Mouse (Mus musculus): ENCODE data around the gene Patl2.
"Not testable (repeated sequence)": the region's sequence is repeated elsewhere in the genome, so short reads cannot be mapped to it uniquely, and the experiment has no call there.

Gene Patl2

DNA sequence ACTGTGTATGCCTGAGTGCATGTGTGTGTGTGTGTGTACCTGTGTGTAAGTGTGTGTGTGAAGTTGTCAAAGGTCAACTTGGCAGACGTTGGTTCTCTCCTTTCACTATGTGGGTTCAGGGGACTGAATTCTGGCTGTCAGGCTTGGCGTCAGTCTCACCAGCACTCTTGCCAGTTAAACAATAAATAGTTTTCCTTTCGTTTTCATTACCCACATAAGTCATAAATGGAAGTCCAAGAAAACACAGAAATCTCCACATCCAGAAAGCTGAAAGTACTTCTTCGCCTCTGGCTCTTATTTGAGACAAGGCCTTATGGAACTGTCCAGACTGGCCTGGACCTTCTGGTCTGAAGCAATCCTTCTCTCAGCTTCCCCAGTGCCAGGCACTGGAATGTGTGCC, 40.2 kb downstream of the Patl2 start:
- no peak for DNase-seq (ENCODE audit: low spot score in 2 of 2)

DNA sequence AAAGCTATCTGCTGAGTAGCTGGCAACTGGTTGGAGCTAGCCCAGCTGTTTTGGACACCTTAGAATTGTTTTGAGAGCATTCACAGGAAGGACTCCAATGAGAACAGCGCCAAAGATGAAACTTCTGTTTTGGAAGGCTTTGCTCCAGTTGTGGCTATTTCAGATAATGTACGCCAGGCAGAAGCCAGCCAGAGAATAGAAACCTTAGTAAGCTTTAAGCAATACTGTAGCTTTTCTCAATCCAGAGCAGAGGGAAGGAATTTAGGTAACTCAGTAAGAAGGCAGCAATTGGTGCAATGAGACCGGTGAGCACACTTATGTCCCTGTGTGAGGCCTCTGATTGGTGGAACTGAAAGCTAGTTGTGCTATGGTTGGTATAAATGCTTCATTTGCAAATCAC, 42.9 kb downstream of the Patl2 start:
- DNase-seq (ENCODE audit: low spot score in 2 of 2), result no peak

DNA sequence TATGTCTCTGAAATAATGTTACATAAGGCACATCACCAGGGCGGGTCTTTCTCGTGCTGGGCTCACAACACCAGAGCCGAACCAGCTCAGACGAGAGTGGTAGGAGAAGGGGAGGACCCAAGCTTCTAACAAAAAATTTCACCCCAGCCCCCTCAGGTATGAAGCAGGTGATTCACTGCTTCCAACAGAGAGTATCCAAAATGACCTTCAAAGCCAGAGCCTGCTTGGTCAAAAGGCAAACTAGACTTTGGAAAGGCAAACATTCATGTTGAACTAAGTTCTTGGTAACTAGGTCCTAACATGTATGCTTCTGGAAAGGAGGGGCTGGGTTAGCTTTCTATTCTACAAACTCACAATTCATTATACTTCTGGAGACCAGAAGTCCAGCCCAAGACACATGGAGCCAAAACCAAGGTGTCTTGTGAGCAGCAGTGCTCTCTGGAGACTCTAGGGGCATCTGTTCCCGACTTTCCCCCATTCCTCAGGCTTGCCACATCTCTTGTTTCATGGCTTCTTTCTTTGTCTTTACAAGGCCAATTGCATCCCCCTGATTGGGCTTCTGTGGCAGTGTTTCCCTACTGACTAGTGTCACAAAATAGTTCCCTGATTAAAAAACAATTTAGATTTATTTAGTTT, 44.5 kb downstream of the Patl2 start:
- no peak for DNase-seq (ENCODE audit: low spot score in 2 of 2)

DNA sequence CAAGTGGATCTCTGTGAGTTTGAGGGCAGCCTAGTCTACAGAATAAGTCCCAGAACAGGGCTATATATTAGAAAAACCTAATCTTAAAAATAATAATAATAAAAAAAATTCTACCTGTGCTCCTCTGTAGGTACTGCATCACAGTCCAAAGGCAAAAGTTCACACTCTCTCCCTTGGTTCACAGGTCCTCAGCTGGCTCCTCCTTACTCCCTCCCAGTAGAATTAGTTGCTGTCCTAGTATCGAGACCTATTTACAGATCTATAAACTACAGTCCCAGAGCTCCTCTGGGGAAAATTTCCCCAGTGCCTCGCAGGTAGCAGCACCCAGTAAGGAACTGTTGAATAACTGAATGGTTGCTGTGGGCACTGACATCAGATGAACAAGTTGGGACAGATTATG, 45.2 kb downstream of the Patl2 start:
- DNase-seq (ENCODE audit: low spot score in 2 of 2), result no peak

DNA sequence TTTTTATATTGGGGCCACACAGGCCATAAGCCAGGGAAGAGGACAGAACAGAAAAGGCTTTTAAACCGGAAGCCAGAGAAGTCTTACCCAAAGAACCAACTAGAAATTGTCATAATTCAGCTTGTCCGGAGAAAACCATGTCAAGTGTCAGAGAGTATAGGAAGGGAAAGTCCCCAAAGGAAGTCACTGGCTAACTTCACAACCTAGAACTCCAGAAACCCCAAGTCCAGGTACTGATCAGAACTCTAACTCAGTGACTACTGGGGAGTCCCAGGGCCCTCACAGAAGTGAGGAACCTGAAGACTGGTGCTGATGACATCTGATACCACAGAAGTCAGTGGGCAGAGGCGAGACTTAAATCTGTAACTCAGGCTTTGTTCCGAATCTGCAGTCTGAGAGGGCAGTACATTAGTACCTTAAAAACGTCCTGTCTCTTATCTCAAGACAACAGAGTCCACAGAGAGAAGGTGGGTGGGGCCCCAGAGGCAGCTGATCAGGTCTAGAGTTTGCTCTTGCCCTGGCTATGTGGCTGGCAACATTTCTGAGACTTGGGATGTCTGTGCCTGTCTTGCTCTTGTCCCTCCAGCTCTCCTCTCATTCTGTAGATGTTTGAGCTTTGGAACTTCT, 48.0 kb downstream of the Patl2 start:
- DNase-seq (ENCODE audit: low spot score in 2 of 2), result no peak

DNA sequence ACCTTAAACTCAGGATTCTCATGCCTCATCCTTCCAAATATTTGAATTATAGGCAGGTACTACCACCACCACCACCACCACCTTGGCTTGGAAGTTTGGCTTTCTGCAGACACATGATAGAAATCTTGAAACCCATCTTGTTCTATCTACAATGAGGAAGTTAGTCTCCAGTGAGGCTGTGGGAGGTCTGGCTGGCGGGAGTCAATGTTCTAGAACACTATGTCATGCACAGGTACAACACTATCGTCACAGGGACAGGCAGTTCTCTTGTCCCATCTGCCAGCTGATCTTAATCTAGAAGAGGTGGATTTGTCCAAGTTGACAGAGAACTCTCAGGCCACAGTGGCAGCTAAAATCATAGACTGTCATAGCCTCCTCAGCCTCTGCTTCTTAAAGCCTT, 53.4 kb downstream of the Patl2 start:
- DNase-seq (ENCODE audit: low spot score in 2 of 2), result no peak

DNA sequence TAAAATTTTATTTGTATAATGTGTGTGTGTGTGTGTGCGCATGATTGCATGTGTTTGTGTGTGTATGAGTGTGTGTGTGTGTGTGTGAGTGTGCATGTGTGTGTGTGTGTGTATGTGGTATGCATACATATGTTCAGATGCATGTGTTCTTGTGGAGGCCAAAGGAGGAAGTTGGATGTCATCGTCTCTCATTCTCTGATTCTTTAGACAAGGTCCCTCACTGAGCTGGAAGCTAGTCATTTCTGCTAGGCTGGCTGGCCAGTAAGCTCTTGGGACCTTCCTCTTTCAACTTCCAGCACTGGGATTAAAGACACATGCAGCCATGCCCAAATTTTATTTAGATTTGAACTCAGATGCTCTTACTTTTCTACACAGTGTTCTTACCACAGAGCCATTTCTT, 53.9 kb downstream of the Patl2 start:
- DNase-seq (ENCODE audit: low spot score in 2 of 2), result no peak

DNA sequence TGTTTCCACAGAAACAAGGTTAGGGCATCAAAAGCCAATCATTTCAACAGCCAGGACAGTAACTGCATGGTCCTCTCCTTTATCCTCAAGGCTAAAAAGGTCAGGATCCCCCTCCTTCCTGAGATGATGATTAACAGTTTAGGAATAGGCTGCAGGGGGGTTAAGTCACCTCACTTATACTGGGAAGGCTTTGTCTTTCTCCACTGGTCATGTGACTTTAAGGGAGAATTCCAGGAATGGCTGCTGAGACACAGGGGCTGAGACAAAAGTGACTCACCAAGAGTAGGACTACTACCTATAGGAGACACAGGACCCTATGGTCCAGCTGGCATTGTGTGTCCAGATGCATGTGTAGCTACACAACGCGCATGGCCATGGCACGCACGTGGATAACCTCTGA, 58.4 kb downstream of the Patl2 start:
- no peak for DNase-seq (ENCODE audit: low spot score in 2 of 2)

DNA sequence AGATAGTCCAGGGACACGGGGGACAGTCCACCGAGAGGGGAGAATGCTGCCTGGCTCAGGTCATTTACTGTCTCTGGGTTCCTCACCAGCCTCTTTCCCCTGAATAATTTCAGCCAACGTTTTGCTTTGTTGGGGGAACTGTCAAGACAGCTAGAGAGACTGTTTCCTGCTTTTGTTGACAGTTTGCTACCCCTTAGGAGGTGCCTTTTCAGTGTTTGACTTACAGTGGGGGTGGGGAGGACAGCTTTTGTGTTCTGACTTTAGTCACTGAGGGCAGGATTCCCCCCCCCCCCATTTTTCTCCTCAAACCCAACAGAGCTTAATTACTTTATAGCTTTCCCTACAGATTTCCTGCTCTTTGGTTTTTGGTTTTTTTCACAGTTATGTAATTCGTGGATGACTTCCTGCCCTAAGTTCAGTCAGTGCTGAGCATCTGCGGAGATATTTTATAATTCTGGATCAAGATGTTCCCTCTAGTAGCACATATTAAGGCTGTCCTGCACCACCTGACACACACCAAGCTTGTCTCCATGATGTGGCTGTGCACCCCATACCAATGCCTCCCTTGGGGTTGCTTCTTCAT, 59.1 kb downstream of the Patl2 start:
- DNase-seq (ENCODE audit: low spot score in 2 of 2), result no peak

DNA sequence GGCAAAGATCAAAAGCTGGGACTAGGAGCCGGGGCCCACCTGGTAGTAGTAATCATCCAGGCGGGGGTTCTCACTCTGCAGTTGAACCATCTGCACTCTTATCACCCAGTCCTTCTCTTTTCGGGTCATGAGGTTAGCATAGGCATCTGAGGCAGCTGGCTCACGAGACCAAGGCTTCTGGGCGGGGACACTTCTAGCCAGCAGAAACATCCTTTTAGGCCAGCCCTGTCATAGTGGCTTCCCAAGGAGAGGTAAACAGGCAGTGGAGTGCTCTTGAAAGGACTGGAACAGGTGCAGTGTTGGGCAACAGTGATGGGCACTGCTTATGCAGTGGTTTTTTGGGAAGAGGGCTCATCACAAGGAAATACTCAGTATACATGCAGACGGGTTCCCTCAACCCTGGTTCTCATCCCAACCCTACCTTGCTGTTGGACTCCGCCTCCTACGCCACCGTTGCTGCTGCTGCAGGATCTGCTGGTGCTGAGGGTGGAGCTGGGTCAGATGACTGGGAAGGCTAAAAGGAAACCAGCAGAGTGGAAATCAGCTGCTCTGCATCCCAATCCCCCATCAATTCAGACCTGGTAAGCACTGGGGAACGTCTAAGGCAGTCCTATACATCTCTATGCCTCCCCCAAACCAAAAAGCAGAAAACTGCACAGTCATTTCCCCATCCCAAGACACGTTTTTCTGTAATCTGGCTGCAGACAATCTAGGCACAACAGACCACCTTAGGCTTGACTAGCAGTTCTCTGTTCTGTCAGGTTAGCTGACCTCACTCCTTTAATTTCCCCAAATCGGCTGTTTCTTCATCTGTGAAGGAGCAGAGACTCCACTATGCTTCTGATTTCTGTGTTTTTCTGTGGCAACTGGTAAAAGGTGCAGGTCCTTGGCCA, 60.1 kb downstream of the Patl2 start:
- DNase-seq (ENCODE audit: low spot score in 2 of 2), result no peak

DNA sequence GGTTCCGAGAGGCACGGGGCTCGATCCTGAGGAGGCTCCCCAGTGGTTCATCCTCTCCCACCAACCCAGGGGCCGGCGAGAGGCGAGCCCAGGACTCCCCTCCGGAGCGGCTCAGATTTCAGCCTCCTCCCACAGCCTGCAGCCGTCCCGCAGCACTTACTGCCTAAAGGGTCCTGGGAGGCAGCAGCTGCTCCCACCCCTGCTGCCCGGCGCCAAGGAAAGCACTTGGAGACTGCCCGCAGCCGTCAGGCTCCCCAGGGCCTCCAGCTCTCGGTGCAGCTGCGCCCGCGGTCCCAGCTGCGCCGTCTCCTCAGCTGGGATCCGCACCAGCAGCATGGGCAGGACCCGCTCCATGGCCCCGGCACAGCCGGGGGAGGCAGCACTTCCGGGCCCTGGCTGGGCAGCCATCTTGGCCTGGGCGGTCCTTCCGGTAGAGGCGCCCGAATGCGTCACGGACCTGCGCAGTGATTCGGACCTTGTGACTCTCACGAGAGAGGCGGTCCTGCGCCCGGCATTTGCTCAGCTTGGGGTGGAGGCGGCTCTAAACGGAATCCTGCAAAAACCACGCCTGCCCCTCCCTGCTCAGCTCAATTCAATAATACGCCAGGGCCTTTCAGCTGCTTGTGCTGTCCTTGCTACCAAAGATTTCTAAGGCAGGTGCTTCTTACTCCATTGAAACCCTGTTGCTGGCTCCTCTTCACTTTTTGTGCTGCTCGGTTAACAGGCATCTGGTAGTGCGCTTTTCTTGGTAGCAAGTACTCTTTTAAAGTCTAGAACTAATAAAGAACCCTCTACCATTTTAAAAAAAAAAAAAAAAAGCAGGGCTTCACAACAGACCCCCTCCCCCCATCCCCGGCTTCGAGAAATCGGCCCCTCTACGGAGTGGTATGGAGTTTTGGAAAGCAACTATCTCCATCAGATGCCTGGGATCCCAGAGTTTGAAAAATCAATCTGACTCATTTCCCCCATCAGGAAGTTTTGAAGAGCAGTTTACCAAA, 67.7 kb downstream of the Patl2 start, which contains the start of gene Spg11:
Spg11 (minus strand) TSS at position 426 of the 998 bp plus-strand sequence.
- DNase-seq (ENCODE audit: low spot score in 2 of 2), result peak; percentile 95 to 98

DNA sequence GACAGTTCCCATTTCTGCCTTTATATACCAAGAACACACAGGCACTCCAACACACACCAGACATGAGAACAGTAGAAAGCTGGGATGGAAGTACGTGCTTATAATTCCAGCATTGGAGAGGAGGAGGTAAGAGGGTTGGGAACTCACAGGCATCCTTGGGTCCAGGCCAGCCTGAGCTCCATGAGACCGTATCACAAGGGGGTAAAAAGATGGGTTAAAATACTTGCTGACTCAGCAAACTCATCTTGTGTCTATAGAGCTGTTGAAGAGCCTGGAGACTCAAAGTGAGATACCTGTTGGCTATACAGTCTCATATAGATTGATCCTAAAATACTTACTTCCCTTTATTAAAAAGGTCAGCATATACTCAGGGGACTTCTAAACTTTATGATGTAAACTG, 69.1 kb downstream of the Patl2 start:
- no peak for DNase-seq (ENCODE audit: low spot score in 2 of 2)

DNA sequence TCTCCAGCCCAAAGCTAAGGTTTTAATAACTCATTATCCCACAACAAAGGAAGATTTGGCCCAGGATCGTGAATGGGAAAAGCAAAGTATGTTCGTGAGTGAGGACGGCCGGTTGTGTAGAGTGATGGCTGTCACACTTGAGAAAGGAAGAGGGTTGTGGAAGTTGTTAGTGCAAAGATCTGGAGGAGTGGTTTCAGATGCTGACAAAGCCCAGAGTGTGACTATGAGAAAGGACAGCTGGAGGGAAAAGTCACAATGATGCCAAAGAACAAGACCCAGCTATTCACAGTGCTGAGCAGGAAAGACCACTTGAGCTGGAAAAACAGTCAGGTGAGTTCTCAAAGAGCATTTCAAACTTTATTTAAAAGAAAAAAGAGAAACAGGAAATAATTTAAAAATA, 76.3 kb downstream of the Patl2 start:
- no peak for DNase-seq (ENCODE audit: low spot score in 2 of 2)

DNA sequence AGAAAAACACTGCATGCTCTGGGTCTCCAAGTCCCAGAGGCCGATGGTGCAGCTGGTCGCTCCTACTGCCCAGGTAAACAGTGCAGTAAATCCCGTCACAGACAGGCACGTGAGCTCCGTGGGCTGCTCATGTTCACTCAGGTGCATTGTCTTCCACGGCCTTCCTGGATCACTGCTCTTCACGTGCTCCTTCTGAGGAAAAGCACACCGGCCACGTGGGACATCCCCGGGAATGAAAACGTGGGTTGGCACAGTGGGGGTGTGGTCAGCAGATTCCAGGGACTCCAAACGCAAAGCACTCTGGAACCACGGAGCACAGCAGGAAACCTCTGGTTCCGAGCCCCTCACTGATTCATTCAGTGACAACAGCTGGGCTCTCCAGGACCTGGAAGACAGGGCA, 77.9 kb downstream of the Patl2 start:
- no peak for DNase-seq (ENCODE audit: low spot score in 2 of 2)

DNA sequence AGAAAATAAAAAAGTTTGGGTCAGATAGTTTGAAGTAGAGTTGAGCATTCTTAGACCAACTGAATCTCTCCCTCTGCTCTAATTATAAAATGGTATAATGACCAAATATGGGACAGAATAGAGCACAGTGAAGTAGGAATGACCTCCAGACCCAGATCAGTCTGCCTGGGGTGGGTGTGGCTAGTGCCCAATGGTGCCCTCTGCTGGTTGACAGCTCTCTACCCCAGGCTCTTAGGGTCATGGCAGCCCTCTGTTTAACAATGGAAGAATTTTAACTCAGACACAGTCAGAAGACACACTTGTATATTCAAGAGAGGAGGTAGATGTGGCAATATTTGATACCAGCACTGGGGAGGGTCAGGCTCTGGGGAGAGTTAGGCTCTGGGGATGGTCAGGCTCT, 83.9 kb downstream of the Patl2 start:
- no peak for DNase-seq (ENCODE audit: low spot score in 2 of 2)

DNA sequence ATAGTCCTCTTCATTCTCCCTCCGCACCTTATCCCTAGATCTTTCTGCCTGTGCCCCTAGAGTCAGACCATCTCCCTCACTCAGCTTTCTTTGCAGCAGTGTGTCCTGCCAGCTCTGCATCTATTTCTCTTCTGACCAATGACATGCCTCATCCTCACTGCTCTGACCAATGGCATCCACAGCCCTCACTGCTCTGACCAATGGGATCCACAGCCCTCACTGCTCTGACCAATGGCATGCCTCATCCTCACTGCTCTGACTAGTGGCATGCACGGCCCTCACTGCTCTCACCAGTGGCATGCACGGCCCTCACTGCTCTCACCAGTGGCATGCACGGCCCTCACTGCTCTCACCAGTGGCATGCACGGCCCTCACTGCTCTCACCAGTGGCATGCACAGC, 88.3 kb downstream of the Patl2 start:
- not testable (repeated sequence) for DNase-seq (ENCODE audit: low spot score in 2 of 2)

DNA sequence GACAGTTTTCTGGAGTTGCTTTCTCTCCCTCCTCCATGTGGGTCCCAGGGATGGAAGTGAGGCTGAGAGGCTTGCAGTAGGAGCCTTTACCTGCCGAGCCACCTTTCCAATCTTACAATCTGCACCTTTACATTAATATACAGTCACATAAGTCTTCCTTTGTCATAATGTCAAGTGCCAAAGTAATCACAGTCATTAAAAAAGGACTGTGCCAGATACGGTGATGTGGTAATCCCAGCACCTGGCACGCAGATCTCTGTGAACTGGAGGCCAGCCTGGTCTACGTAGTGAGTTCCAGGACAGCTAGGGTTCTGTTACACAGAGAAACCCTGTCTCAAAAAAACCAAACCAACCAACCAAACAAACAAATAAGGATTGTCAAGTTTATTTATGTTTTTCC, 92.1 kb downstream of the Patl2 start:
- no peak for DNase-seq (ENCODE audit: low spot score in 2 of 2)

DNA sequence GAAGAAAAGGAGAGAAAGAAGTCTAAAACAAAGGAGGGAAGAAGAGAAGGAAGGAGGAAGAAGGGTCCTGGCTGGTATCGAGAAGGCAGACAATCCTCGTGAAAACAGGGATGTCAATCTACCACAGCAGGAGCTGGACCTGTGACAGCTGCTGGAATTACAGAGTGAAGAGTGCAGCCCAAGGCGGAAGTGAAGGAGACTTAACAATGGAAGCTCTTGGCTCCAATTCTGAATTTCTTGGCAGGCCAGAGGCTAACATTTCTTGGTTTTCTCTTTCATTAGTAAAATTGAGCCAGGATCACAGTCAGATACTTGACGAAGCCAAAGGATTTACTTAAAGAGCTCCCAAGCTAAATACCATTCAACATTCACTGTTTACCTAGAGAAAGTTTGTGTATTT, 99.5 kb downstream of the Patl2 start:
- no peak for DNase-seq (ENCODE audit: low spot score in 2 of 2)

DNA sequence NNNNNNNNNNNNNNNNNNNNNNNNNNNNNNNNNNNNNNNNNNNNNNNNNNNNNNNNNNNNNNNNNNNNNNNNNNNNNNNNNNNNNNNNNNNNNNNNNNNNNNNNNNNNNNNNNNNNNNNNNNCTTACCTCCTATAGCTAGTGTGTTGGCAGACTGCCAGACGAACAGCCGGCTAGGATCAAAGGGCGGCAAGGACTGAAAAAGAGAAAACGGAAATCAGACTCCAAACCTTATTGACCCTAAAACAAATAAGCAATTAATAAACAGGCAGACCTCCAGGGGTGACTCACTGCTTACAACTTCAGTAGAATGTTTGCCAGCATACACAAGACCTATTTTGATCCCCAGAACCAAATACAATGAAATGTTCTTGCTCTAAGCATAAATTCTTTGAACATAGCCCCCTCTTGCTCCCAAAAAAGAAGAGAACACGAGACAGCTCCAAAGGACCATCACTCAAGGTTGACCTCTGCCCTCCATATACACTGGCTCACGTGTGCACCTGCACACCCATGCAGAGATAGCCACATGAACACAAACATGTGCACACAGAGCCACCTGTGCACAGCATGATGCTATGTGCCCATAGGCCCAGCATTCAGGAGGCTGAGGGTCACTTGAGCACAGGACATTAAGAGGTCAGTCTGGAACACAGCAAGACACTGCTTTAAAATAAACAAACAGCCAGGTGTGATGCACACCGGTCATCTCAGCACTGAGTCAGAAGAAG, 104.1 kb downstream of the Patl2 start:
- no peak for DNase-seq (ENCODE audit: low spot score in 2 of 2)

Data from urinary bladder, postnatal 36 days (tissue).